Mouse (Mus musculus) spleen, postnatal 36 days (tissue): Measurements from ENCODE around the gene Tnfrsf21.
A peak's percentile ranks its signal among the peaks of the same experiment; 100 is the strongest.

Experiments
- DNase-seq, 2 experiments: peaks; one replicate each; pipeline ENCODE4 v3.0.0; 2022; ENCODE audit warnings: low spot score in 2 of 2, mixed read lengths in 1 of 2

Tnfrsf21 gene

GRCm38 (mm10) chr17:43025048-43025447 lies 8.7 kb downstream of the Tnfrsf21 start:
- DNase-seq = peak in 1 of 2 experiments; percentile 34

- no peak for DNase-seq
These were observed 9.7 kb downstream of the Tnfrsf21 start for GRCm38 (mm10) chr17:43025819-43026593.

GRCm38 (mm10) chr17:43026708-43027107 lies 10.4 kb downstream of the Tnfrsf21 start:
- no peak for DNase-seq

- no peak for DNase-seq
These were observed 13.2 kb downstream of the Tnfrsf21 start for GRCm38 (mm10) chr17:43029546-43029945.

GRCm38 (mm10) chr17:43030290-43030689 lies 13.9 kb downstream of the Tnfrsf21 start:
- no peak for DNase-seq

GRCm38 (mm10) chr17:43032489-43033036 lies 16.2 kb downstream of the Tnfrsf21 start:
- DNase-seq = peak; percentile 67 to 74

- DNase-seq = no peak
These were observed 19.0 kb downstream of the Tnfrsf21 start for GRCm38 (mm10) chr17:43035386-43035785.

GRCm38 (mm10) chr17:43036058-43036757 lies 19.9 kb downstream of the Tnfrsf21 start:
- peak; percentile 19 to 51 for DNase-seq

GRCm38 (mm10) chr17:43040571-43040970 lies 24.2 kb downstream of the Tnfrsf21 start:
- peak; percentile 30 to 43 for DNase-seq

- DNase-seq = no peak
These were observed 34.3 kb downstream of the Tnfrsf21 start for GRCm38 (mm10) chr17:43050619-43051018.

GRCm38 (mm10) chr17:43052791-43053190 lies 36.4 kb downstream of the Tnfrsf21 start:
- DNase-seq = no peak

GRCm38 (mm10) chr17:43053943-43054342 lies 37.6 kb downstream of the Tnfrsf21 start:
- DNase-seq = no peak

- peak; percentile 40 to 45 for DNase-seq
These were observed 42.1 kb downstream of the Tnfrsf21 start for GRCm38 (mm10) chr17:43058277-43059025.

GRCm38 (mm10) chr17:43064705-43065104 lies 48.4 kb downstream of the Tnfrsf21 start:
- no peak for DNase-seq

- no peak for DNase-seq
These were observed 52.6 kb downstream of the Tnfrsf21 start for GRCm38 (mm10) chr17:43068846-43069553.

- no peak for DNase-seq
These were observed 54.6 kb downstream of the Tnfrsf21 start for GRCm38 (mm10) chr17:43070946-43071345.

GRCm38 (mm10) chr17:43072142-43072786 lies 55.9 kb downstream of the Tnfrsf21 start:
- peak in 1 of 2 experiments; percentile 19 for DNase-seq

- DNase-seq = no peak
These were observed 56.4 kb downstream of the Tnfrsf21 start for GRCm38 (mm10) chr17:43072787-43073148.

GRCm38 (mm10) chr17:43074391-43074790 lies 58.0 kb downstream of the Tnfrsf21 start:
- no peak for DNase-seq

GRCm38 (mm10) chr17:43075100-43075499 lies 58.7 kb downstream of the Tnfrsf21 start:
- no peak for DNase-seq

GRCm38 (mm10) chr17:43075937-43076336 lies 59.6 kb downstream of the Tnfrsf21 start:
- DNase-seq = no peak
